Mouse (Mus musculus) layer of hippocampus, postnatal 14 days (tissue): ENCODE measurements at regions not wholly inside any gene's neighbourhood (a gene's known extent, or its start where the extent isn't known, plus 50 kb on each side); places are given as distances from the start of the nearest gene placed in this dataset.

Experiments
- DNase-seq, 2 experiments: peaks; one replicate each; pipeline ENCODE4 v3.0.0; 2021 to 2022; ENCODE audit warnings: low spot score in 2 of 2, mixed read lengths in 1 of 2

GRCm38 (mm10) chr9:32003730-32004129, 90.5 kb upstream of the Barx2 start:
- DNase-seq, result no peak

DNA sequence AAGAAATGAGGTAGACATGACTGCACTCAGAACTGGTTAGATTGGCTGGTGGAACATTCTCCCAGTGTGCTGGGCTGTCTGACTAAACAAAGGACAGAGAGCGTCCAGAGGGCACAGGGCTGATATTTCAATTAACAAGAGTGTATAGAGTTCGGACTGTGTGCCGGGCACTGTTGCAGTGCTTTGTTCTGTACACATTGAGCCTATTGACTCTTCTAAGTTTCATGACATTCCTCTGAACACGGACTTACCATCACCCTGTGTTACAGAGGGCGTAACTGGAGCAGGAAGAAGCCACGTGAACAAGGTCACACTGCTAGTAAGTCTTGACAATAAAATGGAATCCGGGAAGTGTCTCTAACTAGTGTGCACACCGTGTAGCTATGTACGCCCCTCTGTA, 92.1 kb upstream of the Barx2 start:
- no peak for DNase-seq

GRCm38 (mm10) chr9:32006350-32006749, 93.1 kb upstream of the Barx2 start:
- DNase-seq, result no peak

DNA sequence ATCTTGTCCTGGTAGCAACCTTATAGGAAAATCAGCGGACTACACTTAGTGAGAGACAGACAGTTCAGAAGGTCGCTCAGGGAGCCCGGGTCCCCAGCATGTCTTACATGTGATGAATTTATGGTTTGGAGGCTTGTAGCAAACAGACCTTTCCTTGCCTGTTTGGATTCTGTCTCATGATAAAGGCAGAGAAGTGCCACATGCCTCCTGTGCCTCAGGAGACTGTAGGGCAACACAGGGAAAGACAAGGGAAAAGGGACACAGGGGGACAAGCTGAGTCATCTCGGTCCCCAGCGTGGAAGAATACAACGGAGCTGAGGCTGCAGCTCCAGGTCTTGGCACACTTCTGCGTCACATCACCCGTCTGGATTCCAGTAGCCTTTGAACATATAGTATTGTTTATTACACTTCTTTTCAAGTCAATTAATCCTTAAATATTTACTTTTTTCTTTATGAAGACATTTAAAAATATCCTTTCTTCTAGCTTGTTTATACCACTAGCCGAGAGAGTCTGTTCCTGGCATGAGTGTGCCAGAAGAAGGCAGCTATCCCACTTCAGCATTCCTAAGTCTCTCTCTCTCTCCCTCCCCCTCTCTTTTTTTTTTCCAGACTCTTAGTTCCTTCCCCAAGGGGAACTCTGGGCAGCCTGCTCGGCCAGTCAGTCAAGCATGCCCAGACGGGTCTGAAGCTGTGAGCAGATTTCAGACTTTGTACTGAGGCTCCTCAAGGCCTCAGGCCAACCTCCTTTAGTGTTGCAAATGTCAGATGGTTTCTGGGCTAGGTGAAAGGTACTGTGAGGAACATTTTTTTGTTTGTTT, 97.9 kb upstream of the Barx2 start:
- no peak for DNase-seq

DNA sequence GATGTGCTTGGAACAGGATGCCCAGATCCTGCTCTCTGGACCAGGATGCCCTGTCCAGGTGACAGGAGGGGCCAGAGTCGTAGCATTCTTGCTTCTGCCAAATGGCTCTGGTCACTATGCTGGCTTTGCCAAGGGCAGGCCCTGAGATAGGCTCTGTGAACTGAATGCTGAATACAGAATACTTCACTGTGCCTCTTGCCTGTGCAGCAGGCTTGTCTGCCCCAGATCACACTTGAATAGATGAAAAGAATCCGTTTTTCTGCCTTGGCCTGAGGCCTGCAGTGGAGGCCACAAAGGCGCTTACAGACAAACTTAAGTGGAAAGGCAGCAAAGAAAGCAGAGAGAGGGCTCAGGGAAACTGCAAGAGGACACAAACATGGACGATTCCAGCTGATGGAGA, 99.7 kb upstream of the Arhgap32 start:
- DNase-seq, result peak; percentile 29 to 78

GRCm38 (mm10) chr9:32018020-32018419, 97.9 kb upstream of the Arhgap32 start:
- DNase-seq, result peak in 1 of 2 experiments; percentile 58

DNA sequence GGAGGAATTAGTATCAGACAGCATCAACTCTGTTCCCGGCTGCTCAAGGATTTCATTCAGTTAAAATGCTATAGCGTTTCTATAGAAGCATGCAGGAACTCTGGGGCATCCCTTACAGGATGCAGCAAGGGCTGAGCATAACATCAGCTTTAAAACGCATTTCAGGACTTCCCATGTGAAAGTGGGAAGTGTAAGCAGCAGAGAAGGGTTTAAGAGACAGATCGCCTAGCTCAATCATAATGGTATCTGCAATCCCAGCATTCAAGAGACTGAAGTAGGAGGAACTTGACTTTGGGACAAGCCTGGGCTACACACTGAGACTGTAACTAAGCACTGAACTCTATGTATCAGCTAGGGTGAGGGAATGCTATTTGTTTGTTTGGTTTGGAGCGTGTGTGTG, 96.2 kb upstream of the Arhgap32 start:
- no peak for DNase-seq

GRCm38 (mm10) chr9:32020942-32021731, 94.8 kb upstream of the Arhgap32 start:
- DNase-seq, result no peak

DNA sequence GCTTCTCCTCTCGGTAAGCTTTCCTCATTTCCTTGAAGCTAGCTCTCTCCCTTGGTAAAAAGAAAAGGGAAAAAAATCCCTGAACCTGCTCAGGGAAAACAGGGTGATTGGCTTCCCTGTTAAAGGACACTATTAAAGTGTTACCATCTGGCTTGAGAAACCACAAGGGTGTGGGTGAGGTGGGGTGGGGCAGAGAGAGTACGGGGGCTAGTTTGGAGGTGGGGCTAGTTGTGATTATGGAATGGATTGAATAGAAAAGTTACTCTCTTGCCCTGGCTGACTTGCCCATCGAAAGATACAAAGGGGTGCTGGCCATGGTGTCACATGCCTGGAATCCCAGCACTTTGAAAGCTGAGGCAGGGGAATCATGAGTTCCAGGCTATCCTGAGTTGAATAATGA, 94.2 kb upstream of the Arhgap32 start:
- no peak for DNase-seq

- DNase-seq, result no peak
These were observed 92.9 kb upstream of the Arhgap32 start for GRCm38 (mm10) chr9:32022996-32023395.

DNA sequence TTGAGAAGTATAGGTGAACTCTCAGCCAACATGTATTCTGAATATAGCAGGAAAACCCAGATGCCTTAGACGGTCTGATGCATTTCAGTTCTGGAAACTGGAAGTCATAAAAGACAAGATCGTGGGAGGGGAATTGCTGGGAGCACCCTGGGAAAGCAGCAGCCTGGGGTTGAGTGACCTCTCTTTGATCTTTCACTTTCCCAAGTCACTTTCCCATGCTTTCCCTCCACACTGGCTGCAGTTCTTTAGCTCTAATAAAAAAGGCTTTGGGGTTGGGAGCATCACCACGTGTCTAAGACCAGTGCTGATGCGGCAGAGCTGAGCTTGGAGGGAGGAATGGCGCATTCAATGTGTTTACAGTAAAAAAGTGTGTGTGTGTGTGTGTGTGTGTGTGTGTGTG, 91.2 kb upstream of the Arhgap32 start:
- no peak for DNase-seq

DNA sequence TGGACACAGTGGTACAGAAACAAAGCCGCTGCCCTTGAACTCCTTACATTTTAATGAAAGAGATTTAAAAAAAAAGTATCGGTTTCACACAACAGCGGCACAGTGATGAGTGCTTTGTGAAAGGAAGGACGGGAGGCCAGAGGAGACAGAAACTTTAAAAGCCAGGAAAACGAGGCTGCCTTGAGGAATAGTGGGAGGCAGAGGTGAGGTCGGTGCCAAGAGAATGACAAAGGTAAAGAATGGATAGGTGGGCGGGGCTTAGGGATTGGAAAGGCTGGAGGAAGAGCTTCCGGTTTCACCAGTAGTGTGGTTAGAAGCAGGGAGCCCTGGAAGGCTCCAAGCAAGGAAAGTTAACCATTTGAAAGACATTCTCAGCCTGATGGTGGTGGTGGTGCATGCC, 88.0 kb upstream of the Arhgap32 start:
- no peak for DNase-seq

- DNase-seq, result no peak
These were observed 86.9 kb upstream of the Arhgap32 start for GRCm38 (mm10) chr9:32029001-32029400.

- no peak for DNase-seq
These were observed 86.2 kb upstream of the Arhgap32 start for GRCm38 (mm10) chr9:32029786-32030185.

- no peak for DNase-seq
These were observed 85.7 kb upstream of the Arhgap32 start for GRCm38 (mm10) chr9:32030203-32030602.

GRCm38 (mm10) chr9:32031950-32032453, 83.9 kb upstream of the Arhgap32 start:
- DNase-seq, result peak; percentile 85 to 88

DNA sequence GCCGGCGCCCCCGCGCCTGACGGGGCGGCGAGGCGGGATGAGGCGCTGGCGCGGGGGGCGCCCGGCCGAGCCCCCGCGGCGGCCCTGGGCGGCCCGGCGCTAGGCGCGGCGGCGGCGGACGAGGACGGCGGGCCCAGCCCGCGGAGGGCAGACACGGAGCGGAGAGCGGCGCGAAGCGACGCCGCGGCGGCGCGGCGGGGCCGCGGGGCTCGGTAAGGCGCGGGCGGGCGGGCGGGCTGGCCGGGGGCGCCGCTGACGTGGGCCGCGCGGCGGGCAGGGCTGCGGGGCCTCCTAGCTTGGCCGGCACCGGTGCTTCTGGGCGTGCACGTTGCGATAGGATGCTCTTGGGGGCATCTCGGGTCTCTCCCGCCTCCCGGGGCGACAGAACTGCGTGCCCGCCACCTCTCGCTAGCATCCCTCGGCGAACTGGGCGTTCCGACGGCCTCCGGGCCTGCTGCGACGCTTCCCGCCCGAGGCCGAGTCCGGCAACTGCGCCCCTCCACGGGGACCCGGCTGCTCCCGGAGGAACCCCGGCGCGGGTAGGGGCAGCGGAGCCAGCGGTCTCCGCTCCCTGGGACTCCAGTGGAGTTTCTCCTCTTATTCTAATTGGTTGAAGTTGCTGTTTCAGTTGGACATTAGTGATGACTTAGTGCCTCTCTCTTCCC, 83.3 kb upstream of the Arhgap32 start:
- peak; percentile 37 to 68 for DNase-seq

DNA sequence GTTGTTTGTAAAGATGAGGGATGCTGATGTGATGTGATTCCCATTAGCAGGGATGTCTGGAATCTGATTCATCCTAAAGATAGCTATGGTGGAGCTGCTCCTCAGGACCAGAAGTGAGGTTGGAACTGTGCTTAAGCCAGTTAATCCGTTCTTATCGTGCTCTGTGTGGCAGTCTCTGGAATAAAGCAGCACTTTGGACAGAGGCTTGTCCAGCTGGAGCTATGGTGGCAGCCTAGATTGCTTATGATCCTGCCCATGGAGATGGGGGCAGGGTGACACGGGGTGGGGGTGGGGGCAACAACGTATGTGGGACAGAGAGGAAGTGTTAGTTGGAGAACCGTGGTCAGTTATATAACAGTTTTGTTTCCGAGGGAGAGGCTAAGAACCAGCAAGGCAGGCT, 82.0 kb upstream of the Arhgap32 start:
- no peak for DNase-seq

DNA sequence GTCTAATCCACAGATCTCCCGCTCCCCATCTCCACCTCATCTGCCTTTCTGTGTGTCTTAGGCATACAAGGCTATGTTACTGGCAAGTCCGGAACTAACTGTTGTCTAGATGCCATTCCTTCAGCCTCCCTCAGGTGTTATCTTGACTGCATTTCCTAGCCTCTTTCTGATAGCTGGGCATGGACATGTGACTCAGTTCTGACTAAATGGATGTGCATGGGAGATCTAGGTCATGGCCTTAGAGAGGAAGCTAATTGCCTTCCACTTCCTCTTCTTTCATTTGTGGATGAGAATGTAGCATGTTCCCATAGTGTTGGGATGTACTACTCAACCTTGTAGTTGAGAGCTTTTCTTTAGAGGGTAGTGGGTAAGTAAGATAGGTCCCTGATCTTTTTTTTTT, 75.9 kb upstream of the Arhgap32 start:
- no peak for DNase-seq

DNA sequence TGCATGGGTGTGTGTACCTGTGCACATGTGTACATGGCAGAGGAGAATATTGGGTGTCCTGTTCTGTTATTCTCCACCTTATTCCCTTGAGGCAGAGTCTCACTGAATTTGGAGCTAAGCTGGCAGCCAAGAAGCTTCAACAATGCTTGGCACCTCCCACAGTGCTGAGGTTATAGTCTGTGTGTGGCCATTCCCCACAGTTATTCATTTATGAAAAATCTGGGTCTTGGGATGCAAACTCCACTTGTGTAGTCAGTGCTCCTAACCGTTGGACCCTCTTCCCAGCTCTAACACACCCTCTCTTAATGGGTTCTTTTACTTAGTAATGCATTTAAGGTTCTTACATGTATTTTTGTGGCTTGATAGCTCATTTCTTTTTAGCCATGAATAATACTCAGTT, 72.6 kb upstream of the Arhgap32 start:
- no peak for DNase-seq

DNA sequence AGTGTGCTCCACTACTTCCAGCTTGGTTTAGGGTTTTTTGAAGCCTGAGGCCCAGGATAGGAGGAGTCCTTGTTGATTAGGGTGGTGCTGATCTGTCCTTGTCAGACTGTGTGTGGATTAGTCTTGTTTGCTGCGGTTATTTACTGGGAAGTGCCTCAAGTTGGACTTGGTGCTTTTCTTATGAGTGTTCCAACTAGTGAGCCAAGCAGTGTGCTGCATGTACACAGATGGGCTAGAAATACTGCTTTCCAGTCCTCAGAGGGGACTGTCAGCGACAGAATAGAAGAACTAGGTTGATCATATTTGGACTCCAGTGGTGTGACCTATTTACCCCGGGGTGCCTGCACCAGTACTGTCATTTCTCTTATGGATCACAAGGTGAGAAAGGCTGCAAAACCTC, 69.1 kb upstream of the Arhgap32 start:
- no peak for DNase-seq

DNA sequence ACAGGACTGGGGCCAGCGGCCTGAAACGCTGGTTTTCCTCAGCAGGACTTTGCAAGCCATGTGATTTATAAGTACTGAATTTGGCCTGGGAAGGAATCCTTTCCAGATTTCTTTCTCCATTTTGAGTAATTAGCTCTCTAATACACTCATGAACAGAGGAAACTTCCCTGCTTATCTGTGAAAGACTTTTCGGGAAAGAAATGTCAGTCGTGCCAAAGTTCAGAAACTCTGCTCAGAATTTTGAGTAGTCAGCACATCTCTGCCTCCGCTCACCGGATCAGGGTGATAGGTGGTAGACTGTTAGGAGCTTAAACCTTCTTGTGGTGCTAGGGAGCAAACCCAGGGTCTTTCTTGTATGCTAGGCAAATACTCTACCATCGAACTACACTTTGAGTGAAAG, 67.0 kb upstream of the Arhgap32 start:
- no peak for DNase-seq
